Mouse (Mus musculus) left cerebral cortex, postnatal 4 days (tissue): ENCODE results near the gene Rtkn2. TPM values are rescaled to one million over a fixed set of nuclear protein-coding genes. Genes with fewer than 3 reads are reported as not detected.

ENCODE experiments used
- DNase-seq: peaks from one replicate; pipeline ENCODE4 v3.0.0-alpha.2; 2022
- intact Hi-C: fragments of 180-260 bp; cut with DNase I; formaldehyde crosslinking; loops from one replicate; pipeline ENCODE4 v1.15.1; 2025
- total RNA-seq, 2 experiments: library from RNA; stranded (reverse); gene quantifications; 2 replicates each; pipeline ENCODE4 v1.2.3; 2021

The Rtkn2 gene
- total RNA-seq, 2 experiments from 2014 or later = 5.8 to 6.0 TPM

GRCm38 (mm10) chr10:68067961-68068360 is 88.6 kb downstream of the Rtkn2 start:
- intact Hi-C loops = no loop called here
- no peak for DNase-seq

- DNase-seq = no peak
- intact Hi-C loops = no loop called here
Measured at GRCm38 (mm10) chr10:68068426-68068825, 89.1 kb downstream of the Rtkn2 start.

- intact Hi-C loops = no loop called here
- no peak for DNase-seq
Measured at GRCm38 (mm10) chr10:68071041-68071440, 91.7 kb downstream of the Rtkn2 start.

GRCm38 (mm10) chr10:68072626-68073025 is 93.3 kb downstream of the Rtkn2 start:
- intact Hi-C loops = no loop called here
- DNase-seq = no peak

- DNase-seq = no peak
- intact Hi-C loops = no loop called here
Measured at GRCm38 (mm10) chr10:68074291-68074690, 94.9 kb downstream of the Rtkn2 start.

- intact Hi-C loops = no loop called here
- no peak for DNase-seq
Measured at GRCm38 (mm10) chr10:68075181-68075580, 95.8 kb downstream of the Rtkn2 start.

- intact Hi-C loops = no loop called here
- no peak for DNase-seq
Measured at GRCm38 (mm10) chr10:68078708-68079107, 99.3 kb downstream of the Rtkn2 start.

GRCm38 (mm10) chr10:68079910-68080670 is 100.7 kb downstream of the Rtkn2 start:
- DNase-seq = no peak
- intact Hi-C loops = no loop called here

- DNase-seq = peak; percentile 53
- intact Hi-C loops = no loop called here
Measured at GRCm38 (mm10) chr10:68081712-68082111, 102.3 kb downstream of the Rtkn2 start.

- intact Hi-C loops = no loop called here
- DNase-seq = no peak
Measured at GRCm38 (mm10) chr10:68085574-68085973, 106.2 kb downstream of the Rtkn2 start.

GRCm38 (mm10) chr10:68086973-68087372 is 107.6 kb downstream of the Rtkn2 start:
- intact Hi-C loops = no loop called here
- DNase-seq = no peak

- intact Hi-C loops = no loop called here
- no peak for DNase-seq
Measured at GRCm38 (mm10) chr10:68087722-68088121, 108.4 kb downstream of the Rtkn2 start.

- intact Hi-C loops = no loop called here
- DNase-seq = no peak
Measured at GRCm38 (mm10) chr10:68089435-68090196, 110.2 kb downstream of the Rtkn2 start.

- intact Hi-C loops = no loop called here
- DNase-seq = peak; percentile 31
Measured at GRCm38 (mm10) chr10:68090197-68090535, 110.8 kb downstream of the Rtkn2 start.

GRCm38 (mm10) chr10:68090544-68090943 is 111.2 kb downstream of the Rtkn2 start:
- intact Hi-C loops = no loop called here
- no peak for DNase-seq

GRCm38 (mm10) chr10:68091011-68091410 is 111.6 kb downstream of the Rtkn2 start:
- intact Hi-C loops = no loop called here
- DNase-seq = no peak

GRCm38 (mm10) chr10:68091840-68092239 is 112.5 kb downstream of the Rtkn2 start:
- no peak for DNase-seq
- intact Hi-C loops = no loop called here

GRCm38 (mm10) chr10:68093496-68093895 is 114.1 kb downstream of the Rtkn2 start:
- no peak for DNase-seq
- intact Hi-C loops = no loop called here

GRCm38 (mm10) chr10:68095136-68095535 is 115.8 kb downstream of the Rtkn2 start:
- intact Hi-C loops = no loop called here
- no peak for DNase-seq

GRCm38 (mm10) chr10:68096395-68096794 is 117.0 kb downstream of the Rtkn2 start:
- intact Hi-C loops = no loop called here
- DNase-seq = no peak

- DNase-seq = no peak
- intact Hi-C loops = no loop called here
Measured at GRCm38 (mm10) chr10:68097821-68098675, 118.7 kb downstream of the Rtkn2 start.
